ENCODE assay signal across 11 mouse cellular contexts in genomic region chr3:130129635-130130206, GRCm38 (mm10). TPM values are rescaled to one million over a fixed set of nuclear protein-coding genes. Genes with fewer than 3 reads are reported as not detected.
A peak's percentile ranks its signal among the peaks of the same experiment; 100 is the strongest.
DNase-seq lines count a peak whose midpoint lies in the region; ATAC-seq and TF ChIP-seq lines count a peak whose summit lies in the region.
"Had no signal": no experiment of that assay in that cellular context is flagged by ENCODE, and none has a peak within 500 bp of the region (broad histone marks: within the 10 kb centered on the region; RNA-seq: fewer than 3 reads in every experiment).

No protein-coding gene starts in this region.

- no peak overlapping the region for H3K4me2 ChIP-seq in kidney, postnatal 0 days (ENCODE audit: low read length)
- no peak overlapping the region for H3K4me2 ChIP-seq in stomach, embryonic 15.5 days
- H3K4me2 ChIP-seq: limb, embryonic 15.5 days; neural tube, embryonic 13.5 days had no signal

- H3K4me3 ChIP-seq in kidney, postnatal 0 days (replicated peaks; ENCODE audit: low read depth, low read length), result no peak overlapping the region
- no peak overlapping the region for H3K4me3 ChIP-seq in stomach, embryonic 15.5 days (replicated peaks)
- H3K4me3 ChIP-seq: limb, embryonic 15.5 days; neural tube, embryonic 13.5 days had no signal

- 37% methylated on average over 10 of the region's 10 CpGs for WGBS in kidney, postnatal 0 days
- 50% methylated on average over 10 of the region's 10 CpGs for WGBS in stomach, embryonic 15.5 days

- peak; percentile 6 for DNase-seq in adrenal gland, postnatal 25 days
- DNase-seq in adrenal gland, postnatal 4 days (ENCODE audit: low spot score in 2 of 2), result no peak
- DNase-seq in kidney, postnatal 0 days (ENCODE audit: low spot score), result peak; percentile 72
- DNase-seq in kidney, adult 9 months, result no peak
- peak; percentile 8 for DNase-seq in right cerebral cortex, postnatal 4 days
- DNase-seq in right cerebral cortex, postnatal 36 days (ENCODE audit: low spot score in 2 of 2), result no peak

- H3K27ac ChIP-seq in kidney, postnatal 0 days, result no peak overlapping the region
- no peak overlapping the region for H3K27ac ChIP-seq in stomach, embryonic 15.5 days
- H3K27ac ChIP-seq: limb, embryonic 15.5 days; neural tube, embryonic 13.5 days had no signal

- no peaks in the 10 kb centered on the region for H3K9me3 ChIP-seq in kidney, postnatal 0 days (replicated peaks; ENCODE audit: low read length)
- no peaks in the 10 kb centered on the region for H3K9me3 ChIP-seq in stomach, embryonic 15.5 days
- H3K9me3 ChIP-seq: limb, embryonic 15.5 days; neural tube, embryonic 13.5 days had no signal

- ATAC-seq in kidney, postnatal 0 days (replicated peaks; ENCODE audit: low FRiP score, low read depth), result no peak
- ATAC-seq in stomach, embryonic 15.5 days (ENCODE audit: insufficient read depth, low FRiP score, low read depth), result peak; percentile 56; the same call in 1 of the 2 replicates
- no peak for ATAC-seq in activated CD4-positive, CD25-positive, alpha-beta regulatory T cell, adult 4 months

- H3K36me3 ChIP-seq in kidney, postnatal 0 days (ENCODE audit: insufficient read depth, low read length), result no peaks in the 10 kb centered on the region
- no peaks in the 10 kb centered on the region for H3K36me3 ChIP-seq in stomach, embryonic 15.5 days
- H3K36me3 ChIP-seq: limb, embryonic 15.5 days; neural tube, embryonic 13.5 days had no signal

- H3K9ac ChIP-seq in kidney, postnatal 0 days (ENCODE audit: low read depth, low read length), result no peak overlapping the region
- H3K9ac ChIP-seq in stomach, embryonic 15.5 days, result no peak overlapping the region
- H3K9ac ChIP-seq: limb, embryonic 15.5 days; neural tube, embryonic 13.5 days had no signal

- peak; percentile 71 for TF ChIP-seq CTCF in kidney, postnatal 0 days (IDR thresholded peaks at IDR 0.05; ENCODE audit: low read depth)

- H3K4me1 ChIP-seq in kidney, postnatal 0 days (replicated peaks; ENCODE audit: insufficient read depth, low read length), result no peaks in the 10 kb centered on the region
- H3K4me1 ChIP-seq in stomach, embryonic 15.5 days, result no peaks in the 10 kb centered on the region

- no peaks in the 10 kb centered on the region for H3K27me3 ChIP-seq in kidney, postnatal 0 days (ENCODE audit: insufficient read depth, low read length)
- no peaks in the 10 kb centered on the region for H3K27me3 ChIP-seq in stomach, embryonic 15.5 days (replicated peaks)
- H3K27me3 ChIP-seq: limb, embryonic 15.5 days; neural tube, embryonic 13.5 days had no signal

RNA-seq across cellular contexts. Expression of gene Col25a1, which starts 1.6 kb away (rescaled TPM):
- 5.7 and 10.3 TPM in 2 replicates for total RNA-seq in adrenal gland, postnatal 25 days (2021)
- total RNA-seq in adrenal gland, postnatal 4 days (2021), result 10 to 100 TPM; 12.5 to 13.9 TPM
- 1.4 and 1.5 TPM in 2 replicates for polyA plus RNA-seq in kidney, postnatal 0 days (2015; fragmentation: Nextera tagmentation; extraction: Ambion mirVana)
- 3.6 and 4.8 TPM in 2 replicates for polyA plus RNA-seq in stomach, embryonic 15.5 days (2015; fragmentation: Nextera tagmentation; extraction: Ambion mirVana)
- polyA plus RNA-seq in activated CD4-positive, CD25-positive, alpha-beta regulatory T cell, adult 4 months (2017; shearing (Covaris generic)), result under 1 TPM in 1 of 2 experiments, not detected in 1; 0.30 TPM
- total RNA-seq: common myeloid progenitor, adult 5-6 weeks had no signal

Comparison
In these comparisons a context has a peak if more than half of its experiments do, and no peak if none do; other contexts are left out.
1. DNase-seq: peak in adrenal gland, postnatal 25 days (single experiment), kidney, postnatal 0 days (single experiment) and right cerebral cortex, postnatal 4 days (single experiment); none in adrenal gland, postnatal 4 days (0 of 2), kidney, adult 9 months (single experiment) and right cerebral cortex, postnatal 36 days (0 of 2).